Mouse (Mus musculus) heart, embryonic 15.5 days (tissue): ENCODE data around the gene Myo9a. TPM values are rescaled to one million over a fixed set of nuclear protein-coding genes. Genes with fewer than 3 reads are reported as not detected.

Experiments
- ATAC-seq: fragments of 200-750 bp; cut with Nextera tagmentation; replicated peaks from 2 replicates; pipeline ENCODE4 v1.8.0; 2017; ENCODE audit warnings: low read depth, moderate TSS enrichment; ENCODE audit not compliant: insufficient number of reproducible peaks, insufficient read depth, low FRiP score
- H3K27ac ChIP-seq: fragments of 300-500 bp; sonication (generic); 2 replicates; pipeline ENCODE4 v1.5.1; 2015; ENCODE audit warnings: mild to moderate bottlenecking, inconsistent platforms
- H3K27me3 ChIP-seq: fragments of 300-500 bp; sonication (generic); 2 replicates; pipeline ENCODE4 v1.6.1; 2015; ENCODE audit warnings: inconsistent platforms
- H3K36me3 ChIP-seq: fragments of 300-500 bp; sonication (generic); 2 replicates; pipeline ENCODE4 v1.6.1; 2015; ENCODE audit warnings: mild to moderate bottlenecking, inconsistent platforms
- H3K4me1 ChIP-seq: fragments of 300-500 bp; sonication (generic); replicated peaks from 2 replicates; pipeline ENCODE4 v1.6.1; 2015; ENCODE audit warnings: inconsistent platforms
- H3K4me2 ChIP-seq: fragments of 300-500 bp; sonication (generic); 2 replicates; pipeline ENCODE4 v1.6.1; 2015; ENCODE audit warnings: inconsistent platforms, mild to moderate bottlenecking, moderate library complexity
- H3K4me3 ChIP-seq: fragments of 300-500 bp; sonication (generic); 2 replicates; pipeline ENCODE4 v1.5.1; 2015; ENCODE audit warnings: mild to moderate bottlenecking, inconsistent platforms
- H3K9ac ChIP-seq: fragments of 300-500 bp; sonication (generic); 2 replicates; pipeline ENCODE4 v1.6.1; 2015; ENCODE audit warnings: mild to moderate bottlenecking, inconsistent platforms
- H3K9me3 ChIP-seq: fragments of 300-500 bp; sonication (generic); replicated peaks from 2 replicates; pipeline ENCODE4 v1.6.1; 2016; ENCODE audit warnings: inconsistent platforms
- WGBS: fragments of 180-500 bp; shearing (Covaris S2); methylation state at CpG from one replicate; pipeline ENCODE4 v1.1.7; 2015; ENCODE audit warnings: mixed read lengths; 5-methylcytosine and 5-hydroxymethylcytosine counted together
- polyA plus RNA-seq: library from polyadenylated mRNA; unstranded; fragments of >200 nt; fragmentation: Nextera tagmentation; extraction: Ambion mirVana; gene quantifications from 2 replicates; pipeline ENCODE4 v1.2.1, GENCODE M21; 2015

Gene Myo9a
- polyA plus RNA-seq, 1 experiment from 2014 or later: 7.7 TPM

GRCm38 (mm10) chr9:59725515-59725914, 25.2 kb upstream of the Myo9a start:
- Histone ChIP-seq H3K4me3 (no peak overlapping the region), H3K9ac (no peak overlapping the region), H3K27ac (no peak overlapping the region), H3K4me2 (no peak overlapping the region), H3K4me1 (peaks cover 16% of the 10 kb centered on the region), H3K9me3 (no peaks in the 10 kb centered on the region), H3K36me3 (no peaks in the 10 kb centered on the region), H3K27me3 (no peaks in the 10 kb centered on the region)
- 69% methylated on average over 10 of the region's 10 CpGs for WGBS
- no peak for ATAC-seq

- Histone ChIP-seq H3K4me3 (no peak overlapping the region), H3K4me2 (no peak overlapping the region), H3K36me3 (no peaks in the 10 kb centered on the region), H3K27me3 (no peaks in the 10 kb centered on the region), H3K27ac (no peak overlapping the region), H3K4me1 (peaks cover 17% of the 10 kb centered on the region), H3K9ac (no peak overlapping the region), H3K9me3 (no peaks in the 10 kb centered on the region)
- ATAC-seq: no peak
- WGBS: 73% methylated on average over 11 of the region's 11 CpGs
These were observed 23.0 kb upstream of the Myo9a start for GRCm38 (mm10) chr9:59727569-59728286.

DNA sequence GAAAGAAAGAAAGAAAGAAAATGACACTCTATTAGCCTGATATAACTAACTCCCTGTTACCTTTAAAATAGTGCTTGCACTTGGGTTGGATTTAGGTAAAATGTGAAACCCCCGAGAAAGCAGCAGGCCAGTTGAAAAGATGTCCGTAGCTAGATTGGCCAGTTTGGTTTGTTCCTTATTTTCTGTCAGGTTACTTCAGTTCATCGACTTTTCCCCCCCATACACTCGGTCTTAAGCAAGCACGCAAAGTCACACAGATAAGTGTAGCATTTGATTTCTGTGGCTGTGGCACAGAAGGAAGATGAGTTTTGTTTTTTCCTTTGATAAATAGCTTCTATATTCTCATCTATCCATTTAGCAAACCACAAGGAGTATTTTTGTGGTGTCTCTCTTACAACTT, 19.6 kb upstream of the Myo9a start:
- Histone ChIP-seq H3K4me1 (peaks cover 18% of the 10 kb centered on the region), H3K4me2 (no peak overlapping the region), H3K4me3 (no peak overlapping the region), H3K27ac (no peak overlapping the region), H3K36me3 (no peaks in the 10 kb centered on the region), H3K27me3 (no peaks in the 10 kb centered on the region), H3K9me3 (no peaks in the 10 kb centered on the region), H3K9ac (no peak overlapping the region)
- WGBS: 85% methylated on average over 5 of the region's 5 CpGs
- no peak for ATAC-seq

- Histone ChIP-seq H3K36me3 (no peaks in the 10 kb centered on the region), H3K27ac (0 out of 2 replicates have a peak overlapping the region, but pooled peaks have one; percentile 20), H3K4me1 (peaks cover 33% of the 10 kb centered on the region), H3K9ac (no peak overlapping the region), H3K27me3 (no peaks in the 10 kb centered on the region), H3K4me3 (no peak overlapping the region), H3K4me2 (no peak overlapping the region), H3K9me3 (no peaks in the 10 kb centered on the region)
- ATAC-seq: no peak
- 43% methylated on average over 6 of the region's 6 CpGs for WGBS
These were observed 17.6 kb upstream of the Myo9a start for GRCm38 (mm10) chr9:59733075-59733474.

- Histone ChIP-seq H3K4me3 (no peak overlapping the region), H3K27me3 (no peaks in the 10 kb centered on the region), H3K9me3 (no peaks in the 10 kb centered on the region), H3K4me2 (no peak overlapping the region), H3K4me1 (peaks cover 33% of the 10 kb centered on the region), H3K9ac (no peak overlapping the region), H3K36me3 (no peaks in the 10 kb centered on the region), H3K27ac (peak overlapping the region; percentile 54)
- no peak for ATAC-seq
- WGBS: 22% methylated on average over 4 of the region's 4 CpGs
These were observed 15.3 kb upstream of the Myo9a start for GRCm38 (mm10) chr9:59735394-59735793.

DNA sequence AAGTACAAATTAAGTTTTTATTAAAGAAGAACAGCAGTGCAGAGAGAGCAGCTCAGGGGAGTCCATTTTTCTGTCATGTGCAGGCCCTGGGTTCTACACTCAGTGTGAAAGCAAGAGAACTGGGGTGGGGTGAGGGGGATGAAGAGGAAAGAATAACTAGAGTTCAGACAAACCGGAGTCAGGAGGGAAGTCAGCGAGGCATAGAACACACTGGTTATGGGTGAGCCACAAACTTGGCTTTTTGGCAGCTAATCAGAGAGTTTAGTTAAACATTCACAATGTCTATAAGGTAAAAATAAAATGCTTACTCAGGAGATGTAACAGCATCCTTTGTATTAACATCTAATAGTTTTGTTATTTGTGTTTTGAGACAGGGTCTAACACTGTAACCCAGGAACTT, 10.1 kb upstream of the Myo9a start:
- Histone ChIP-seq H3K9me3 (no peaks in the 10 kb centered on the region), H3K36me3 (no peaks in the 10 kb centered on the region), H3K4me1 (peaks cover 17% of the 10 kb centered on the region), H3K4me3 (no peak overlapping the region), H3K27ac (no peak overlapping the region), H3K27me3 (no peaks in the 10 kb centered on the region), H3K9ac (no peak overlapping the region), H3K4me2 (no peak overlapping the region)
- no peak for ATAC-seq
- 86% methylated on average over 2 of the region's 2 CpGs for WGBS

GRCm38 (mm10) chr9:59743903-59744302, 6.8 kb upstream of the Myo9a start:
- no peak for ATAC-seq
- H3K4me3 ChIP-seq: no peak overlapping the region
- WGBS: 93% methylated on average over 3 of the region's 3 CpGs
- no peak overlapping the region for H3K27ac ChIP-seq
- no peaks in the 10 kb centered on the region for H3K9me3 ChIP-seq
- H3K27me3 ChIP-seq: no peaks in the 10 kb centered on the region
- no peak overlapping the region for H3K4me2 ChIP-seq
- H3K4me1 ChIP-seq: peaks cover 4% of the 10 kb centered on the region
- H3K36me3 ChIP-seq: no peaks in the 10 kb centered on the region
- no peak overlapping the region for H3K9ac ChIP-seq

DNA sequence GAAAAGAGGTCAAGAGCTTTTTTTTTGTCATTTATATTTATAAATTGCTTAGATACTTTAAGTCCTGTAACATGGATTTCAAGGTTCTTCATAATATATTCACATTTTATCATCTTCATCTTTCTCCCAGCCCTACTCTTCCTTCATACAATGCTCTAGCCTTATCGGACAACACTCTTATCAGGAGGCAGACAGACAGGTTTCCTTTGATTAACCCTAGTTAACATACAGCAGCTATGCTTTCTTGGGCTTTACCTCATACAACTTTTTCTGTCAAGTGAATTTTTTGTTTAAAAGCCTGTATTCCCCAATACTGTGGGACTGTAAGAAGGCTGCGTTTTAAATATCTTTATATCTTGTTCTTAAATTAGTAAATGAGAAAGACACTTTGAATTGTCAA, 2.3 kb upstream of the Myo9a start:
- Histone ChIP-seq H3K36me3 (no peaks in the 10 kb centered on the region), H3K9ac (no peak overlapping the region), H3K4me2 (no peak overlapping the region), H3K4me1 (peaks cover 16% of the 10 kb centered on the region), H3K9me3 (no peaks in the 10 kb centered on the region), H3K27ac (no peak overlapping the region), H3K27me3 (no peaks in the 10 kb centered on the region), H3K4me3 (no peak overlapping the region)
- 65% methylated on average over 2 of the region's 2 CpGs for WGBS
- ATAC-seq: no peak

DNA sequence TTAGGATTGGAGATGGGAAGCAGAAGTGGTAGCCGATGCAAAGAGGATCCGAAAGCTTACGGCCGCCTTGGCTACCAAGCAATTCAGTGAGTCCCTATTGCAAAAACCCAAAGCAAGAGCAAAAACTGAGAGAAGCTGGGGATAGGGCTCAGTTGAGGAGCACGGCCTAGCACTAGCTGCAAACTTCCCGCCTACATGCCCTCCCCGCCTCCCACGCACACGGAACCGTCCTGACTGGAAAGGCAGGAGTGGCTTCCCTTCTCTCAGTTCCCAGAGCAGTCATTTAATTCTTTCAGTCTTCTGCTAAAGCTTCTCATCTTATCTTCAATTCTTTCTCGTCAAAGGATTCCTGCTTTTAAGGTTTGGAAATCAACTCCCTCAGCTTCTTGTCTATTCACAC, 1.7 kb upstream of the Myo9a start:
- no peak overlapping the region for H3K4me3 ChIP-seq
- no peak overlapping the region for H3K27ac ChIP-seq
- no peaks in the 10 kb centered on the region for H3K27me3 ChIP-seq
- H3K36me3 ChIP-seq: no peaks in the 10 kb centered on the region
- no peak for ATAC-seq
- peak overlapping the region; percentile 76; the same call in 1 of the 2 replicates for H3K4me2 ChIP-seq
- no peaks in the 10 kb centered on the region for H3K9me3 ChIP-seq
- H3K9ac ChIP-seq: no peak overlapping the region
- peaks cover 16% of the 10 kb centered on the region for H3K4me1 ChIP-seq
- WGBS: 73% methylated on average over 11 of the region's 11 CpGs

- H3K9ac ChIP-seq: peak overlapping the region; percentile 74
- H3K9me3 ChIP-seq: no peaks in the 10 kb centered on the region
- no peak for ATAC-seq
- H3K4me3 ChIP-seq: peak overlapping the region; percentile 82
- peak overlapping the region; percentile 94 for H3K27ac ChIP-seq
- no peaks in the 10 kb centered on the region for H3K27me3 ChIP-seq
- peak overlapping the region; percentile 76 for H3K4me2 ChIP-seq
- H3K36me3 ChIP-seq: no peaks in the 10 kb centered on the region
- H3K4me1 ChIP-seq: peaks cover 16% of the 10 kb centered on the region
- WGBS: 25% methylated on average over 12 of the region's 12 CpGs
These were observed 973 bp upstream of the Myo9a start for GRCm38 (mm10) chr9:59749581-59750265.

DNA sequence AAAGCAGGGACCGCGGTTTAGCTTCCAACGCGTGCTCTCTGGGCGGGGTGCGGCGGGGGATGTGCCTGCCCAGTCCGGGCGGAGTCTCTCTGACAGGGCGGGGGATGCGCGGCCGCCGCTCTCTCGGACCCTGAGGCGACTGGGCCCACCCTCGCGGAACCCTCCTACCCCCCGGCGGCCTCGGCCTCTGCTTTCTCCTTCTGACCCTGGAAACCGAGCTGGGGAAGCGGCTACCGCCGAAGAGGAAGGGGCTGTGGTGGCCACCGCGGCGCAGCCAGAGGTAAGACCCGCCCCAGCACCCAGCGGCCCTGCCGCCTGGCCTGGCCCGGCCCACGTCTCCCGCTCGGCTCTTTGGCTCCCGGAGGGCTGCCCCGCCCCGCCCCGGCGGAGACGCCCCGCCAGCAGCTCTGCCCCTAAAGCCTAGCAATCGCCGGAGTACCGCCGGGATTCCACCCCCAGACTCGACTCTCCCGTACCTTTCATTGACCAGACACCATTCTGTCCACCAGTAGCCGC, 428 bp downstream of the Myo9a start:
- Histone ChIP-seq H3K4me3 (peak overlapping the region; percentile 82), H3K9ac (peak overlapping the region; percentile 77), H3K4me1 (peaks cover 16% of the 10 kb centered on the region), H3K36me3 (no peaks in the 10 kb centered on the region), H3K4me2 (peak overlapping the region; percentile 75), H3K27me3 (no peaks in the 10 kb centered on the region), H3K27ac (peak overlapping the region; percentile 98), H3K9me3 (no peaks in the 10 kb centered on the region)
- under 1% methylated on average over 47 of the region's 49 CpGs for WGBS
- peak; percentile 92 for ATAC-seq
